ENCODE assay signal across 26 mouse cellular contexts in the genomic region with DNA sequence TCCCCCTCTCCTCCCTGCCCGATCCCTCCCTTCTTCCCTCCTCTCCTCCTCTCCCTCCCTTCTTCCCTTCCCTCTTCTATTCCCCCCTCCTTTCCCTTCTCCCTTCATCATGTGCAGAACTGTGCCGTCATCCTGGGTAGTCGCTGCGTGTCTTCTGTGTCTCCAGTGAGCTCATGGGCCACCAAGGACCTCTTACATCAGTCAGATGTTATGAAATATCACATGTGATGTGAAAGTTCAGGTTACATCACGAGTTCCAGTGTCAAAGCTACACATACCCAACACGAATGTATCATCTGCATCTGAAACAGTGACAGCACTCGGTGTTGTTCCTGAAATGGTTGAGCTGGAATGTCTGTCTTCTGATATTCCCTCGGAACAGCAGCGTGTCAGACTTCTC. TPM values are rescaled to one million over a fixed set of nuclear protein-coding genes. Genes with fewer than 3 reads are reported as not detected.
DNase-seq lines count a peak whose midpoint lies in the region; ATAC-seq lines count a peak whose summit lies in the region.
"Had no signal": no experiment of that assay in that cellular context is flagged by ENCODE, and none has a peak within 500 bp of the region (broad histone marks: within the 10 kb centered on the region; RNA-seq: fewer than 3 reads in every experiment).

No protein-coding gene starts in this region.

- H3K4me3 ChIP-seq in heart, embryonic 10.5 days, result no peak overlapping the region
- no peak overlapping the region for H3K4me3 ChIP-seq in brown adipose tissue, adult 24 weeks (ENCODE audit: insufficient read depth, low read depth, low read length)
- no peak overlapping the region for H3K4me3 ChIP-seq in kidney, embryonic 14.5 days (ENCODE audit: low read length)
- H3K4me3 ChIP-seq: embryonic facial prominence, embryonic 10.5 days; embryonic facial prominence, embryonic 13.5 days; erythroblast, embryonic 14.5 days; forebrain, embryonic 12.5 days; forebrain, embryonic 15.5 days; heart, embryonic 13.5 days had no signal

- WGBS in heart, embryonic 10.5 days, result 82% methylated on average over 9 of the region's 9 CpGs
- 78% methylated on average over 9 of the region's 9 CpGs for WGBS in kidney, embryonic 14.5 days

- H3K9ac ChIP-seq in kidney, embryonic 14.5 days (ENCODE audit: low read depth, low read length), result no peak overlapping the region
- H3K9ac ChIP-seq: embryonic facial prominence, embryonic 13.5 days; forebrain, embryonic 12.5 days; forebrain, embryonic 15.5 days; heart, embryonic 13.5 days; hindbrain, embryonic 14.5 days had no signal

- no peak overlapping the region for H3K4me2 ChIP-seq in kidney, embryonic 14.5 days (replicated peaks; ENCODE audit: low read depth, low read length)
- H3K4me2 ChIP-seq: embryonic facial prominence, embryonic 13.5 days; forebrain, embryonic 12.5 days; forebrain, embryonic 15.5 days; heart, embryonic 13.5 days; hindbrain, embryonic 14.5 days had no signal

- no peaks in the 10 kb centered on the region for H3K9me3 ChIP-seq in heart, embryonic 10.5 days
- H3K9me3 ChIP-seq in kidney, embryonic 14.5 days (ENCODE audit: control insufficient read depth, low read length), result no peaks in the 10 kb centered on the region
- H3K9me3 ChIP-seq: embryonic facial prominence, embryonic 13.5 days; forebrain, embryonic 12.5 days; forebrain, embryonic 15.5 days; heart, embryonic 13.5 days had no signal

- DNase-seq in adrenal gland, postnatal 14 days, result peak; percentile 31
- no peak for DNase-seq in adrenal gland, postnatal 4 days (ENCODE audit: low spot score in 2 of 2)
- peak; percentile 41 for DNase-seq in heart, embryonic 10.5 days (ENCODE audit: low spot score)
- no peak for DNase-seq in heart, adult 8-10 months (ENCODE audit: low spot score)
- DNase-seq in right cerebral cortex, postnatal 4 days, result no peak
- DNase-seq: adrenal gland, adult 8-10 months; adrenal gland, postnatal 36 days; cerebellum, adult 11-12 months; cerebellum, adult 8-10 months; cerebellum, postnatal 10 days; cerebellum, postnatal 36 days; embryo, embryonic 11 days; gastrocnemius, postnatal 10 days; heart, postnatal 14 days; heart, postnatal 4 days had no signal

- H3K27me3 ChIP-seq in heart, embryonic 10.5 days (ENCODE audit: insufficient read depth, poor library complexity, severe bottlenecking), result no peaks in the 10 kb centered on the region
- H3K27me3 ChIP-seq in kidney, embryonic 14.5 days (ENCODE audit: control insufficient read depth, insufficient read depth, low read length), result no peaks in the 10 kb centered on the region
- H3K27me3 ChIP-seq: forebrain, embryonic 12.5 days; forebrain, embryonic 15.5 days; heart, embryonic 13.5 days had no signal

- H3K27ac ChIP-seq in heart, embryonic 10.5 days, result no peak overlapping the region
- peak overlapping the region; percentile 97 for H3K27ac ChIP-seq in brown adipose tissue, adult 24 weeks (replicated peaks; ENCODE audit: low read depth, low read length)
- H3K27ac ChIP-seq in kidney, embryonic 14.5 days (ENCODE audit: low read depth, low read length), result no peak overlapping the region
- H3K27ac ChIP-seq: embryonic facial prominence, embryonic 10.5 days; embryonic facial prominence, embryonic 13.5 days; forebrain, embryonic 12.5 days; forebrain, embryonic 15.5 days; hindbrain, embryonic 14.5 days had no signal

- H3K4me1 ChIP-seq in heart, embryonic 10.5 days, result peaks cover 57% of the 10 kb centered on the region
- peaks cover 10% of the 10 kb centered on the region; the same call in 1 of the 2 replicates for H3K4me1 ChIP-seq in brown adipose tissue, adult 24 weeks (ENCODE audit: control insufficient read depth, insufficient read depth, insufficient read length, low read length)
- no peaks in the 10 kb centered on the region for H3K4me1 ChIP-seq in kidney, embryonic 14.5 days (ENCODE audit: control insufficient read depth, insufficient read depth, low read length)
- H3K4me1 ChIP-seq: embryonic facial prominence, embryonic 10.5 days; embryonic facial prominence, embryonic 13.5 days; forebrain, embryonic 12.5 days; forebrain, embryonic 15.5 days had no signal

- no peaks in the 10 kb centered on the region for H3K36me3 ChIP-seq in heart, embryonic 10.5 days
- H3K36me3 ChIP-seq in kidney, embryonic 14.5 days (ENCODE audit: control insufficient read depth, insufficient read depth, low read length), result no peaks in the 10 kb centered on the region
- H3K36me3 ChIP-seq: embryonic facial prominence, embryonic 10.5 days; embryonic facial prominence, embryonic 13.5 days; forebrain, embryonic 12.5 days; forebrain, embryonic 15.5 days; heart, embryonic 13.5 days had no signal

- ATAC-seq in megakaryocyte progenitor cell, adult 5-6 weeks (replicated peaks; ENCODE audit: poor library complexity), result peak; percentile 86
- no peak for ATAC-seq in kidney, embryonic 14.5 days (ENCODE audit: low FRiP score, low TSS enrichment)
- ATAC-seq: activated CD4-positive, CD25-positive, alpha-beta regulatory T cell, adult 4 months; forebrain, embryonic 15.5 days had no signal

RNA-seq across cellular contexts. Expression of gene Myl4, which starts 14.7 kb away (rescaled TPM):
- total RNA-seq in adrenal gland, postnatal 14 days (2021), result 2.3 and 4.3 TPM in 2 replicates
- 10 to 100 TPM in 1 of 2 experiments, 1 to 10 TPM in 1; 5.4 to 15.4 TPM for total RNA-seq in adrenal gland, postnatal 4 days (2021)
- 1,777 and 2,791 TPM in 2 replicates for polyA plus RNA-seq in heart, embryonic 10.5 days (2016; fragmentation: Nextera tagmentation; extraction: Ambion mirVana)
- total RNA-seq in heart, adult 8-10 months (2022), result 100 to 1,000 TPM; 630 to 827 (median 696) TPM
- polyA plus RNA-seq in brown adipose tissue, adult 24 weeks (2012; ENCODE audit: insufficient read depth, insufficient read length, missing spikeins), result 8.8 and 18.9 TPM in 2 replicates
- total RNA-seq in megakaryocyte progenitor cell, adult 5-6 weeks (2015), result 2.2 and 3.2 TPM in 2 replicates
- 1.8 and 4.9 TPM in 2 replicates for total RNA-seq in megakaryocyte progenitor cell, adult 5-6 weeks (2017)
- 1.2 and 1.8 TPM in 2 replicates for polyA plus RNA-seq in kidney, embryonic 14.5 days (2014; fragmentation: Nextera tagmentation; extraction: Ambion mirVana)

RNA-seq across cellular contexts. Expression of gene Cdc27, which starts 14.8 kb away (rescaled TPM):
- 59.1 and 61.0 TPM in 2 replicates for total RNA-seq in adrenal gland, postnatal 14 days (2021)
- total RNA-seq in adrenal gland, postnatal 4 days (2021), result 10 to 100 TPM; 62.1 to 64.1 TPM
- polyA plus RNA-seq in heart, embryonic 10.5 days (2016; fragmentation: Nextera tagmentation; extraction: Ambion mirVana), result 39.0 and 39.8 TPM in 2 replicates
- 10 to 100 TPM; 24.6 to 33.6 (median 30.5) TPM for total RNA-seq in heart, adult 8-10 months (2022)
- polyA plus RNA-seq in brown adipose tissue, adult 24 weeks (2012; ENCODE audit: insufficient read depth, insufficient read length, missing spikeins), result 16.7 and 25.0 TPM in 2 replicates
- 72.1 and 80.0 TPM in 2 replicates for total RNA-seq in megakaryocyte progenitor cell, adult 5-6 weeks (2015)
- 48.6 and 58.0 TPM in 2 replicates for total RNA-seq in megakaryocyte progenitor cell, adult 5-6 weeks (2017)
- polyA plus RNA-seq in kidney, embryonic 14.5 days (2014; fragmentation: Nextera tagmentation; extraction: Ambion mirVana), result 39.9 and 55.5 TPM in 2 replicates

RNA-seq across cellular contexts. Expression of gene Itgb3, which starts 42.6 kb away (rescaled TPM):
- 12.5 and 13.8 TPM in 2 replicates for total RNA-seq in adrenal gland, postnatal 14 days (2021)
- total RNA-seq in adrenal gland, postnatal 4 days (2021), result 10 to 100 TPM; 12.9 to 16.6 TPM
- 9.1 and 9.9 TPM in 2 replicates for polyA plus RNA-seq in heart, embryonic 10.5 days (2016; fragmentation: Nextera tagmentation; extraction: Ambion mirVana)
- 1 to 10 TPM; 2.2 to 4.1 (median 2.9) TPM for total RNA-seq in heart, adult 8-10 months (2022)
- polyA plus RNA-seq in brown adipose tissue, adult 24 weeks (2012; ENCODE audit: insufficient read depth, insufficient read length, missing spikeins), result 0.71 and 0.83 TPM in 2 replicates
- 2.0 and 2.2 TPM in 2 replicates for total RNA-seq in megakaryocyte progenitor cell, adult 5-6 weeks (2015)
- 4.0 and 5.3 TPM in 2 replicates for total RNA-seq in megakaryocyte progenitor cell, adult 5-6 weeks (2017)
- polyA plus RNA-seq in kidney, embryonic 14.5 days (2014; fragmentation: Nextera tagmentation; extraction: Ambion mirVana), result 0.80 and 0.85 TPM in 2 replicates

Comparison
In these comparisons a context has a peak if more than half of its experiments do, and no peak if none do; other contexts are left out.
1. DNase-seq: peak in adrenal gland, postnatal 14 days (single experiment) and heart, embryonic 10.5 days (single experiment); none in adrenal gland, postnatal 4 days (0 of 2), heart, adult 8-10 months (single experiment) and right cerebral cortex, postnatal 4 days (single experiment).
2. RNA of gene Myl4, which starts 14.7 kb away (total RNA-seq): 630 to 827 TPM in heart, adult 8-10 months; 5.4 to 15.4 TPM in adrenal gland, postnatal 4 days, 1.8 to 4.9 TPM in megakaryocyte progenitor cell, adult 5-6 weeks and 2.3 to 4.3 TPM in adrenal gland, postnatal 14 days; every median in the first group is over 10 times any median in the second.